Mouse (Mus musculus): ENCODE results near the gene Baz2b.

DNA sequence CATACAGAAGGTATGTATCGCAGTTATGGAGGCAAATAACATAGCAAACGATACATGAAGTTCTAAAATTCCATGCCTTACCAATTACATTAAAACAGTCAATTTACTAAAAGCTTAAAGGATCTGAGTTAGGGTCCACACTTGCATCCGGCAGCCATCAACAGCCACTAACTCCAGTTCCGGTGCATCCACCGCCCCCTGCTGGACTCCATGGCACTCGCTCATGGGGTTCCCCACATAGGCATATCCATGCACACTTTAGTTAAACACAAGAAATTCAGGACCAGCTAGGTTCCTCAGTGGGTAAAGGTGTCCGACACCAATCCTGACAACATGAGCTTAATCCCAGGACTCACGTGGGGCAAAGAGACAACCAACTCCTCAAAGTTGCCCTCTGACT lies 9.0 kb downstream of the Baz2b start:
- TF ChIP-seq CTCF (IDR thresholded peaks at IDR 0.05; ENCODE audit: borderline replicate concordance, insufficient read depth, low read depth, low read length) (peak; percentile 46; the same call in 1 of the 2 replicates), POLR2A (IDR thresholded peaks at IDR 0.05; ENCODE audit: borderline replicate concordance, insufficient read depth, low read length) (no peak)
